Mouse (Mus musculus) liver, embryonic 11.5 days (tissue): ENCODE measurements around the gene F10. TPM values are rescaled to one million over a fixed set of nuclear protein-coding genes. Genes with fewer than 3 reads are reported as not detected.
"Not testable (repeated sequence)": the region's sequence is repeated elsewhere in the genome, so short reads cannot be mapped to it uniquely, and the experiment has no call there.

Source experiments
- ATAC-seq: fragments of 200-750 bp; cut with Nextera tagmentation; replicated peaks from 2 replicates; pipeline ENCODE4 v1.8.0; 2017; ENCODE audit warnings: moderate number of reproducible peaks, mild to moderate bottlenecking, moderate TSS enrichment, moderate library complexity; ENCODE audit not compliant: low FRiP score
- DNase-seq: peaks from one replicate; pipeline ENCODE4 v3.0.0-alpha.2; 2017; ENCODE audit warnings: low spot score
- H3K27ac ChIP-seq: fragments of 300-500 bp; sonication (generic); 2 replicates; pipeline ENCODE4 v1.5.1; 2014; ENCODE audit warnings: mild to moderate bottlenecking, low read depth, low read length, control low read depth
- H3K27me3 ChIP-seq: fragments of 300-500 bp; sonication (generic); replicated peaks from 2 replicates; pipeline ENCODE4 v1.6.1; 2014; ENCODE audit warnings: low read length, mixed read lengths; ENCODE audit not compliant: control insufficient read depth, insufficient read depth
- H3K36me3 ChIP-seq: fragments of 300-500 bp; sonication (generic); 2 replicates; pipeline ENCODE4 v1.6.1; 2014; ENCODE audit warnings: mild to moderate bottlenecking, low read length, moderate library complexity, mixed read lengths; ENCODE audit not compliant: control insufficient read depth, insufficient read depth
- H3K4me1 ChIP-seq: fragments of 300-500 bp; sonication (generic); replicated peaks from 2 replicates; pipeline ENCODE4 v1.6.1; 2014; ENCODE audit warnings: low read length, mixed read lengths; ENCODE audit not compliant: control insufficient read depth, insufficient read depth
- H3K4me2 ChIP-seq: fragments of 300-500 bp; sonication (generic); 2 replicates; pipeline ENCODE4 v1.6.1; 2014; ENCODE audit warnings: mild to moderate bottlenecking, control low read depth, moderate library complexity
- H3K4me3 ChIP-seq: fragments of 300-500 bp; sonication (generic); 2 replicates; pipeline ENCODE4 v1.5.1; 2014; ENCODE audit warnings: low read depth, low read length, control low read depth
- H3K9ac ChIP-seq: fragments of 300-500 bp; sonication (generic); 2 replicates; pipeline ENCODE4 v1.6.1; 2014; ENCODE audit warnings: low read depth, low read length, control low read depth
- H3K9me3 ChIP-seq: fragments of 300-500 bp; sonication (generic); 2 replicates; pipeline ENCODE4 v1.6.1; 2016; ENCODE audit warnings: low read length, inconsistent platforms, mixed read lengths; ENCODE audit not compliant: control insufficient read depth
- WGBS: fragments of 180-500 bp; shearing (Covaris S2); extraction: QIAGEN DNeasy Blood & Tissue Kit; methylation state at CpG from one replicate; pipeline ENCODE4 v1.1.7; 2014; 5-methylcytosine and 5-hydroxymethylcytosine counted together
- polyA plus RNA-seq: library from polyadenylated mRNA; unstranded; fragments of >200 nt; fragmentation: Nextera tagmentation; extraction: Ambion mirVana; gene quantifications from 2 replicates; pipeline ENCODE4 v1.2.1, GENCODE M21; 2014

The F10 gene
- polyA plus RNA-seq, 1 experiment from 2014 or later: 61.1 TPM

DNA sequence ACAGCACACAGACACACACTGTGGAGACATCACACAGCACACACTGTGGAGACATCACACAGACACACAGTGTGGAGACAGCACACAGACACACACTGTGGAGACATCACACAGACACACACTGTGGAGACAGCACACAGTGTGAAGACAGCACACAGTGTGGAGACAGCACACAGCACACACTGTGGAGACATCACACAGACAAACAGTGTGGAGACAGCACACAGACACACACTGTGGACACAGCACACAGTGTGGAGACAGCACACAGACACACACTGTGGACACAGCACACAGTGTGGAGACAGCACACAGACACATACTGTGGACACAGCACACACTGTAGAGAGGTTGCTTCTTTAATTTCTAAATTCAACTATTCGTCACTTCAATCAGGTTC lies 38.5 kb downstream of the F10 start:
- H3K27ac ChIP-seq, H3K27me3 ChIP-seq, H3K9me3 ChIP-seq, H3K4me1 ChIP-seq, H3K4me3 ChIP-seq, ATAC-seq, DNase-seq, H3K9ac ChIP-seq, H3K4me2 ChIP-seq: not testable (repeated sequence)
- peaks cover 33% of the 10 kb centered on the region for H3K36me3 ChIP-seq
- 89% methylated on average over 1 of the region's 1 CpGs for WGBS

DNA sequence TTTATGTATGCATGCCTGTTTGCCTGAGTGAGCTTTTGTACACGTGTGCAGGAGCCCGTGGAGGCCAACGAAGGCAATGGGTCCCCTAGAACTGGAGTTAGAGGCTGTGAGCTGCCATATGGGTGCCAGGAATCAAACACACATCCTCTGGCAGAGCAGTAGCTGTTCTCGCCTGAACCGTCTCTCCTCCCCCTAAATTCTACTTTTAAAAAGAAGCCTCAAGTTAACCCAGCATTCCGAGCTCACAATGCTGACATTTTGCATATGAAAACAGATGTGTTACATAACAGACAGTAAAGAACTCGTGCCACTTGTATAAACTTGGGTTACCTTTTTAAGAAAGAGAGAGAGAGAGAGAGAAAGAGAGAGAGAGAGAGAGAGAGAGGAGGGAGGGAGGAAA lies 40.4 kb downstream of the F10 start:
- ATAC-seq: no peak
- H3K27ac ChIP-seq: no peak overlapping the region
- no peak overlapping the region for H3K9ac ChIP-seq
- no peak for DNase-seq
- no peak overlapping the region for H3K4me2 ChIP-seq
- WGBS: 87% methylated on average over 7 of the region's 7 CpGs
- no peak overlapping the region for H3K4me3 ChIP-seq
- H3K27me3 ChIP-seq: no peaks in the 10 kb centered on the region
- no peaks in the 10 kb centered on the region for H3K4me1 ChIP-seq
- H3K36me3 ChIP-seq: peaks cover 42% of the 10 kb centered on the region
- no peaks in the 10 kb centered on the region for H3K9me3 ChIP-seq

DNA sequence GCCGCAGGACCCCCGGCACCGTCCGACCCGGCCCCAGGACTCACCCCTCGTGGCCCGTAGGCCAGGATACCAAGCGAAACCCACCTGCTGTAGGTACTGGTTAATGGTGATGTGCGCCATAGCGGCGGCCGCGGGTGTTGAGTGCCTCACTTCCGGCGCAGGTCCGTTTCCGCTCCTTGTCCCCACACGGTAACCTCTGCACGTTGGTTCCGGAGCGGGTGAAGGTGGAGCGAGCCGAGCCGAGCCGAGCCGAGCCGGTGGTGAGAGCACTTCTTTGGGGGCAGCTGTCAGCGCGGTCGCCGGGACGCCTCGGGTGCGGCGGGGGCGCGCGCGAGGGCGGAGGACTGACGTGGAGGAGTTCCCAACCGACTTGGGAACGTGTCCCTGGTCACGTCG lies 67.6 kb downstream of the F10 start:
- peaks cover 29% of the 10 kb centered on the region for H3K4me1 ChIP-seq
- ATAC-seq (peak; percentile 70), DNase-seq (peak; percentile 92)
- peak overlapping the region; percentile 83 for H3K27ac ChIP-seq
- no peaks in the 10 kb centered on the region for H3K27me3 ChIP-seq
- peak overlapping the region; percentile 71 for H3K4me3 ChIP-seq
- no peaks in the 10 kb centered on the region for H3K9me3 ChIP-seq
- H3K36me3 ChIP-seq: peaks cover 10% of the 10 kb centered on the region; the same call in 1 of the 2 replicates
- peak overlapping the region; percentile 99 for H3K9ac ChIP-seq
- peak overlapping the region; percentile 90 for H3K4me2 ChIP-seq
- under 1% methylated on average over 45 of the region's 45 CpGs for WGBS

DNA sequence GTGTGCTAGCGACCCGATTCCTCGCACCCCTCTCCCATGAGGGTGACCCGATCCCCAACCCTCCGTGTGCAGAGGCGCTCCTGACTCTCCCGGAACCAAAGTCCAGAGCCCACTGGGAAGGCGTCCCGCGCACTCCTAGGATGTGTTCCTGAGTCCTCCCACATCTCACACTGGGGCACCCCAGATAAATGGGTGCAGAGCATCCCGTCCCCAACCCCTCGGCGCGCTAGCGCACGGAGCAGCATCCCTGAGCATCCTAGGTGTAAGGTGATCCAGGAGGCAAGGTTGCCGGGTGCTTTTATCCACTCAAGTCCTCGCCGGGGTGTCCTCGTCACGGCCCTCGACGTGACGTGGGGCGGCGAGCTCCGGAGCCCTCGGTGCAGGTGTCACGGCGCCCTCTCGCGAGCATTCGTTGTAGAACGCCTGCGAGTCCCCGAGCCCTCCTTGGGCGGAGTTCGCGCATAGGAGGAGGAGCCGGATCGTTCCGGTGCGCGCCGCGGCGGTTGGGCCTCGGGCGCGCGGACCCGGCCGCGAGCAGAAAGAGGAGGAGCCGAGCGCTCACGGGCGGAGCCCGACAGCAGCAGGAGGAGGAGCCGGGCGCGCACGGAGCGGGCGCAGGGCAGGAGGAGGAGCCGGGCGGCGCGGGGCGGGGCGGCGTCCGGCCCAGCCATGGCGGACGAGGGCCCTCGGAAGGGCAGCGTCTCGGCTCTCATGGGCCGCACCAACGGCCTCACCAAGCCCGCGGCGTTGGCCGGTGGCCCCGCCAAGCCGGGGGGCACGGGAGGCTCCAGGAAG lies 68.2 kb downstream of the F10 start, which contains the start of the genes Pcid2 and Cul4a:
Pcid2 (minus strand) TSS at position 373 of the 795 bp plus-strand sequence.
Cul4a (plus strand) TSS at position 535 of the 795 bp plus-strand sequence.
- DNase-seq (peak; percentile 98), ATAC-seq (peak; percentile 86)
- peak within 1 kb of the TSS; percentile 71 for H3K4me3 ChIP-seq
- under 1% methylated on average over 79 of the region's 87 CpGs for WGBS
- peak within 1 kb of the TSS; percentile 90 for H3K4me2 ChIP-seq
- no peaks in the 10 kb centered on the region for H3K9me3 ChIP-seq
- peak within 1 kb of the TSS; percentile 99 for H3K9ac ChIP-seq
- no peaks in the 10 kb centered on the region for H3K27me3 ChIP-seq
- H3K36me3 ChIP-seq: peaks cover 8% of the 10 kb centered on the region; the same call in 1 of the 2 replicates
- H3K4me1 ChIP-seq: peaks cover 35% of the 10 kb centered on the region
- peak within 1 kb of the TSS; percentile 85 for H3K27ac ChIP-seq

DNA sequence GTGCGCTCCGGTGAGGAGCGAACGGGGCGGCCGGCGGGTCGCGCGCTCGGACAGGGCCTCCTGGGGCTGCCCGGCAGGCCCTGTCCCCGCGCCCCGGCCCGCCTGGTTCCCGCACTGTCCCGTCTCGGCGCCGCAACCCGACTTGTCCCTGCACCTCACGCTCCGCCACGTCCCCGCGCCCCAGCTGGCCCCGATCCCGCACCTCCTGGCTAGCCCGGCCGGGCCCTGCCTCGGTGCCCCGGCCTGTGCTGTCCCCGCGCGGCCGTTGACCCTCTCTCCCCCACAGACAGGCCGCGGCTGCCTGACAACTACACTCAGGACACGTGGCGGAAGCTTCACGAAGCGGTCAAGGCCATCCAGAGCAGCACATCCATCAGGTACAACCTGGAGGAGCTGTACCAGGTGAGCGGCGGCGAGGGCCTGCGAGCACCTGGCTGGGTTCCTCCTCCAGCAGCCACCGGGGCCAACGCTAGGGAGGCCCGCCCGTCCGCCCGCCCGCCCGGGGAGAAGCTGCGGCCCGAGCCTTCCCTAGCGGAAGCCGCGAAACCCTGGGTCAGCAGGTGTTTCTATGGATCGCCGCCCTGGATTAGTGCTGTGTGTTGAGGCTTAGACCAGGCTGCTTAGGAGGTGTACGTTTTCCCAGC lies 68.9 kb downstream of the F10 start:
- DNase-seq: peak; percentile 76
- H3K27me3 ChIP-seq: no peaks in the 10 kb centered on the region
- peak overlapping the region; percentile 71 for H3K4me3 ChIP-seq
- H3K9me3 ChIP-seq: no peaks in the 10 kb centered on the region
- peak overlapping the region; percentile 85 for H3K4me2 ChIP-seq
- WGBS: under 1% methylated on average over 61 of the region's 63 CpGs
- peak overlapping the region; percentile 85 for H3K27ac ChIP-seq
- 0 out of 2 replicates have a peak, but pooled peaks cover 5% of the 10 kb centered on the region for H3K36me3 ChIP-seq
- peak overlapping the region; percentile 99 for H3K9ac ChIP-seq
- peak; percentile 24 for ATAC-seq
- H3K4me1 ChIP-seq: peaks cover 35% of the 10 kb centered on the region

Other genes starting within 250 kb of the F10 start
- 3.4 and 4.3 TPM in 2 replicates for gene Mcf2l, start 163.5 kb upstream of the F10 start, polyA plus RNA-seq
- 2.9 and 3.8 TPM in 2 replicates for gene F7, start 11.3 kb upstream of the F10 start, polyA plus RNA-seq
- 13.5 and 15.9 TPM in 2 replicates for gene Proz, start 23.6 kb downstream of the F10 start, polyA plus RNA-seq
- 38.8 and 46.0 TPM in 2 replicates for gene Pcid2, start 68.2 kb downstream of the F10 start, polyA plus RNA-seq
- gene Cul4a, start 68.3 kb downstream of the F10 start, polyA plus RNA-seq: 111 and 123 TPM in 2 replicates
- 251 and 283 TPM in 2 replicates for gene Lamp1, start 121.9 kb downstream of the F10 start, polyA plus RNA-seq
- gene Grtp1, start 163.3 kb downstream of the F10 start, polyA plus RNA-seq: 19.7 and 23.3 TPM in 2 replicates
- gene Adprhl1, start 216.9 kb downstream of the F10 start, polyA plus RNA-seq: 0.70 TPM in 1 of 2 replicates, not detected in the other